8 mouse cellular contexts compared by ENCODE assay signal in the genomic region with DNA sequence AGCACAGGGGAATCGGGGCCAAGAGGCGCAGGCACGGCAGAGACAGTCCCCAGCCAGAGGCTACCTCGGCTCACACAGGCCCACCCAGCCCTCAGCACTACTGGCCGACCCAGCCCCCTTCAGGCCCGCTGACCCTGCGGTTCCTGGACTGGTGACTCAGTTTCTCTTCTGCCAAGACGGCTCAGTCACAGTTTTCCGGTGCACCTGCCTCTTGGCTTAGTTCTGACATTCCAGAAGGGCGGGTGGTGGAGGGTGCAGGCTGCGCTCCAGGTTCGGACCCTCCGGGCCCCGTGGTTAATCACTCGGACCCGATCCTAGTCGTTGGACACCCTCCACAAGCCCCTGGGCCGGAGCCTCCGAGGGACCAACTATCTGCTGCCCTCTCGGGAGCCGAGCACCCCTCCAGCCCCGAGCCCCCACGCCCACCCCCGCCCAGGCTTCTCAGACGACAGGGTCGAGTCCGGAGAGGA. TPM values are rescaled to one million over a fixed set of nuclear protein-coding genes. Genes with fewer than 3 reads are reported as not detected.
A peak's percentile ranks its signal among the peaks of the same experiment; 100 is the strongest.
DNase-seq lines count a peak whose midpoint lies in the region; ATAC-seq and TF ChIP-seq lines count a peak whose summit lies in the region.

No protein-coding gene starts in this region.

- WGBS in kidney, adult 2 months: under 1% methylated on average over 27 of the region's 27 CpGs
- WGBS in kidney, embryonic 14.5 days: 2% methylated on average over 26 of the region's 27 CpGs
- WGBS in midbrain, embryonic 16.5 days: 1% methylated on average over 27 of the region's 27 CpGs

- no peak for TF ChIP-seq RAD21 in MEL (IDR thresholded peaks at IDR 0.05; ENCODE audit: low read depth, low read length)

- H3K36me3 ChIP-seq in kidney, adult 2 months (ENCODE audit: control insufficient read depth, insufficient read depth, low read length): no peaks in the 10 kb centered on the region; the same call in 1 of the 2 replicates
- peaks cover 0 to 27% of the 10 kb centered on the region in 2 experiments; a peak in 3 of 4 replicates for H3K36me3 ChIP-seq in MEL (ENCODE audit: control insufficient read depth in 1 of 2, insufficient read depth in 2 of 2, low read length in 2 of 2)
- peaks cover 33% of the 10 kb centered on the region for H3K36me3 ChIP-seq in kidney, embryonic 14.5 days (ENCODE audit: control insufficient read depth, insufficient read depth, low read length)
- H3K36me3 ChIP-seq in midbrain, embryonic 16.5 days (ENCODE audit: control insufficient read depth, insufficient read depth, low read length): peaks cover 17% of the 10 kb centered on the region

- peak; percentile 59 for ATAC-seq in kidney, embryonic 14.5 days (ENCODE audit: low FRiP score, low TSS enrichment)
- ATAC-seq in midbrain, embryonic 16.5 days: peak; percentile 62
- ATAC-seq in megakaryocyte-erythroid progenitor cell, adult 5-6 weeks (replicated peaks; ENCODE audit: low FRiP score, low TSS enrichment, poor library complexity, severe bottlenecking): no peak

- H3K79me2 ChIP-seq in MEL (ENCODE audit: control insufficient read depth, insufficient read depth, low read length, poor library complexity): peaks cover 19% of the 10 kb centered on the region

- no peak for TF ChIP-seq POLR2A in kidney, adult 2 months (IDR thresholded peaks at IDR 0.05; ENCODE audit: low read depth, low read length)
- no peak for TF ChIP-seq POLR2A in MEL (IDR thresholded peaks at IDR 0.05; ENCODE audit: control insufficient read depth in 1 of 2, insufficient read depth in 1 of 2, low read depth in 1 of 2, low read length in 2 of 2, poor library complexity in 1 of 2)
- TF ChIP-seq POLR2A in embryonic fibroblast, embryonic 13.5 days (IDR thresholded peaks at IDR 0.05; ENCODE audit: low read depth, low read length): no peak

- H3K27ac ChIP-seq in kidney, adult 2 months (ENCODE audit: insufficient read depth, low read depth, low read length): no peak overlapping the region
- H3K27ac ChIP-seq in MEL (ENCODE audit: control insufficient read depth, low read depth, low read length): peak overlapping the region; percentile 98
- H3K27ac ChIP-seq in embryonic fibroblast, embryonic 13.5 days (ENCODE audit: insufficient read depth, low read length): no peak overlapping the region
- peak overlapping the region; percentile 95 for H3K27ac ChIP-seq in kidney, embryonic 14.5 days (ENCODE audit: low read depth, low read length)
- H3K27ac ChIP-seq in midbrain, embryonic 16.5 days (ENCODE audit: low read length): peak overlapping the region; percentile 96

- peak overlapping the region; percentile 62 for H3K4me2 ChIP-seq in kidney, embryonic 14.5 days (replicated peaks; ENCODE audit: low read depth, low read length)
- H3K4me2 ChIP-seq in midbrain, embryonic 16.5 days (ENCODE audit: low read length): peak overlapping the region; percentile 90

- TF ChIP-seq CTCF in kidney, adult 2 months (conservative IDR thresholded peaks at IDR 0.05; ENCODE audit: insufficient read depth, insufficient read length, low read depth, low read length): no peak
- TF ChIP-seq CTCF in MEL (IDR thresholded peaks at IDR 0.05 in 2 of 3, conservative IDR thresholded peaks at IDR 0.05 in 1 of 3; ENCODE audit: control insufficient read depth in 1 of 3, insufficient read depth in 1 of 3, low read depth in 2 of 3, low read length in 3 of 3, poor library complexity in 1 of 3, severe bottlenecking in 1 of 3): no peak
- TF ChIP-seq CTCF in embryonic fibroblast, embryonic 13.5 days (IDR thresholded peaks at IDR 0.05; ENCODE audit: borderline replicate concordance, insufficient read depth, low read length): no peak

- H3K4me1 ChIP-seq in kidney, adult 2 months (ENCODE audit: control insufficient read depth, insufficient read depth, low read length): peaks cover 12% of the 10 kb centered on the region; the same call in 1 of the 2 replicates
- H3K4me1 ChIP-seq in MEL (ENCODE audit: control insufficient read depth in 1 of 2, insufficient read depth in 2 of 2, low read length in 2 of 2): peaks cover 19 to 36% of the 10 kb centered on the region in 2 experiments
- H3K4me1 ChIP-seq in embryonic fibroblast, embryonic 13.5 days (ENCODE audit: control insufficient read depth, insufficient read depth, low read length): peaks cover 2% of the 10 kb centered on the region; the same call in 1 of the 2 replicates
- peaks cover 9% of the 10 kb centered on the region for H3K4me1 ChIP-seq in kidney, embryonic 14.5 days (ENCODE audit: control insufficient read depth, insufficient read depth, low read length)
- H3K4me1 ChIP-seq in midbrain, embryonic 16.5 days (ENCODE audit: control insufficient read depth, insufficient read depth, low read length): peaks cover 18% of the 10 kb centered on the region

- no peak for TF ChIP-seq EP300 in MEL (IDR thresholded peaks at IDR 0.05; ENCODE audit: low read depth in 1 of 2, low read length in 2 of 2)

- peak; percentile 34 for DNase-seq in kidney, adult 2 months
- DNase-seq in kidney, postnatal 10 days: no peak
- no peak for DNase-seq in MEL (ENCODE audit: low read depth, low spot score)
- no peak for DNase-seq in right cerebral cortex, postnatal 10 days (ENCODE audit: low spot score in 2 of 2)

- peak overlapping the region; percentile 84 for H3K4me3 ChIP-seq in kidney, adult 2 months (ENCODE audit: insufficient read depth, low read depth, low read length)
- peak overlapping the region; percentile 89 to 90 for H3K4me3 ChIP-seq in MEL (ENCODE audit: control insufficient read depth in 1 of 2, insufficient read depth in 1 of 2, low read depth in 2 of 2, low read length in 2 of 2)
- peak overlapping the region; percentile 73 for H3K4me3 ChIP-seq in embryonic fibroblast, embryonic 13.5 days (ENCODE audit: insufficient read depth, low read length)
- H3K4me3 ChIP-seq in kidney, embryonic 14.5 days (ENCODE audit: low read length): peak overlapping the region; percentile 95
- peak overlapping the region; percentile 88 for H3K4me3 ChIP-seq in midbrain, embryonic 16.5 days (ENCODE audit: low read depth, low read length)

- peak overlapping the region; percentile 93 for H3K9ac ChIP-seq in MEL (ENCODE audit: control insufficient read depth, low read depth, low read length, poor library complexity, severe bottlenecking)
- peak overlapping the region; percentile 97 for H3K9ac ChIP-seq in kidney, embryonic 14.5 days (ENCODE audit: low read depth, low read length)
- peak overlapping the region; percentile 95 for H3K9ac ChIP-seq in midbrain, embryonic 16.5 days (ENCODE audit: low read depth, low read length)

- no peaks in the 10 kb centered on the region for H3K9me3 ChIP-seq in MEL (replicated peaks; ENCODE audit: insufficient read depth, low read length)
- no peaks in the 10 kb centered on the region for H3K9me3 ChIP-seq in kidney, embryonic 14.5 days (ENCODE audit: control insufficient read depth, low read length)
- H3K9me3 ChIP-seq in midbrain, embryonic 16.5 days (replicated peaks; ENCODE audit: control insufficient read depth, low read length, poor library complexity, severe bottlenecking): no peaks in the 10 kb centered on the region

- H3K27me3 ChIP-seq in kidney, adult 2 months (replicated peaks; ENCODE audit: control insufficient read depth, insufficient read depth, low read length): no peaks in the 10 kb centered on the region
- no peaks in the 10 kb centered on the region for H3K27me3 ChIP-seq in MEL (ENCODE audit: control insufficient read depth in 1 of 2, insufficient read depth in 2 of 2, low read length in 2 of 2)
- H3K27me3 ChIP-seq in kidney, embryonic 14.5 days (ENCODE audit: control insufficient read depth, insufficient read depth, low read length): no peaks in the 10 kb centered on the region
- no peaks in the 10 kb centered on the region for H3K27me3 ChIP-seq in midbrain, embryonic 16.5 days (ENCODE audit: control insufficient read depth, insufficient read depth, low read depth, low read length)

RNA-seq across cellular contexts. Expression of a gene that starts 0.7 kb away (rescaled TPM):
- polyA plus RNA-seq in kidney, adult 2 months (2012; rRNA removed): 62.8 and 71.7 TPM in 2 replicates
- total RNA-seq in MEL (2012; rRNA removed): 11.8 and 13.1 TPM in 2 replicates
- polyA plus RNA-seq in MEL (2012; ENCODE audit: insufficient read depth in 1 of 2, insufficient read length in 2 of 2, low read depth in 1 of 2, low replicate concordance in 2 of 2, missing spikeins in 1 of 2): 10 to 100 TPM in 1 of 2 experiments, not detected in 1; 48.9 TPM
- 27.7 and 31.3 TPM in 2 replicates for polyA plus RNA-seq in embryonic fibroblast, embryonic 13.5 days (2011; ENCODE audit: insufficient read length, low read depth, missing spikeins)
- polyA plus RNA-seq in kidney, embryonic 14.5 days (2014; fragmentation: Nextera tagmentation; extraction: Ambion mirVana): 36.9 and 47.1 TPM in 2 replicates
- 76.8 and 79.6 TPM in 2 replicates for polyA plus RNA-seq in midbrain, embryonic 16.5 days (2015; fragmentation: Nextera tagmentation; extraction: Ambion mirVana)
- total RNA-seq in megakaryocyte-erythroid progenitor cell, adult 5-6 weeks (2014; fragmentation: Nextera tagmentation): 24.8 and 49.2 TPM in 2 replicates
- total RNA-seq in megakaryocyte-erythroid progenitor cell, adult 5-6 weeks (2017): 11.7 and 11.9 TPM in 2 replicates

RNA-seq across cellular contexts. Expression of a gene that starts 11.6 kb away (rescaled TPM):
- polyA plus RNA-seq in kidney, adult 2 months (2012; rRNA removed): 0.35 and 144 TPM in 2 replicates
- total RNA-seq in MEL (2012; rRNA removed): 0.04 and 0.20 TPM in 2 replicates
- under 1 TPM in 1 of 2 experiments, not detected in 1; 0.47 TPM for polyA plus RNA-seq in MEL (2012; ENCODE audit: insufficient read depth in 1 of 2, insufficient read length in 2 of 2, low read depth in 1 of 2, low replicate concordance in 2 of 2, missing spikeins in 1 of 2)
- polyA plus RNA-seq in embryonic fibroblast, embryonic 13.5 days (2011; ENCODE audit: insufficient read length, low read depth, missing spikeins): not detected in 2 replicates
- polyA plus RNA-seq in kidney, embryonic 14.5 days (2014; fragmentation: Nextera tagmentation; extraction: Ambion mirVana): 1.3 and 1.6 TPM in 2 replicates
- polyA plus RNA-seq in midbrain, embryonic 16.5 days (2015; fragmentation: Nextera tagmentation; extraction: Ambion mirVana): 0.39 and 0.71 TPM in 2 replicates
- total RNA-seq in megakaryocyte-erythroid progenitor cell, adult 5-6 weeks (2014; fragmentation: Nextera tagmentation): 2.3 TPM in 1 of 2 replicates, not detected in the other
- 0.15 and 0.61 TPM in 2 replicates for total RNA-seq in megakaryocyte-erythroid progenitor cell, adult 5-6 weeks (2017)

RNA-seq across cellular contexts. Expression of a gene that starts 12.6 kb away (rescaled TPM):
- polyA plus RNA-seq in kidney, adult 2 months (2012; rRNA removed): 219 and 227 TPM in 2 replicates
- total RNA-seq in MEL (2012; rRNA removed): 224 and 244 TPM in 2 replicates
- 100 to 1,000 TPM in 1 of 2 experiments, not detected in 1; 397 TPM for polyA plus RNA-seq in MEL (2012; ENCODE audit: insufficient read depth in 1 of 2, insufficient read length in 2 of 2, low read depth in 1 of 2, low replicate concordance in 2 of 2, missing spikeins in 1 of 2)
- polyA plus RNA-seq in embryonic fibroblast, embryonic 13.5 days (2011; ENCODE audit: insufficient read length, low read depth, missing spikeins): 71.4 and 77.9 TPM in 2 replicates
- polyA plus RNA-seq in kidney, embryonic 14.5 days (2014; fragmentation: Nextera tagmentation; extraction: Ambion mirVana): 145 and 159 TPM in 2 replicates
- polyA plus RNA-seq in midbrain, embryonic 16.5 days (2015; fragmentation: Nextera tagmentation; extraction: Ambion mirVana): 121 and 127 TPM in 2 replicates
- total RNA-seq in megakaryocyte-erythroid progenitor cell, adult 5-6 weeks (2014; fragmentation: Nextera tagmentation): 128 and 168 TPM in 2 replicates
- total RNA-seq in megakaryocyte-erythroid progenitor cell, adult 5-6 weeks (2017): 92.9 and 141 TPM in 2 replicates

RNA-seq across cellular contexts. Expression of a gene that starts 28.7 kb away (rescaled TPM):
- polyA plus RNA-seq in kidney, adult 2 months (2012; rRNA removed): 70.6 and 90.5 TPM in 2 replicates
- 40.8 and 52.1 TPM in 2 replicates for total RNA-seq in MEL (2012; rRNA removed)
- 100 to 1,000 TPM; 218 to 821 TPM for polyA plus RNA-seq in MEL (2012; ENCODE audit: insufficient read depth in 1 of 2, insufficient read length in 2 of 2, low read depth in 1 of 2, low replicate concordance in 2 of 2, missing spikeins in 1 of 2)
- 131 and 149 TPM in 2 replicates for polyA plus RNA-seq in embryonic fibroblast, embryonic 13.5 days (2011; ENCODE audit: insufficient read length, low read depth, missing spikeins)
- polyA plus RNA-seq in kidney, embryonic 14.5 days (2014; fragmentation: Nextera tagmentation; extraction: Ambion mirVana): 39.9 and 59.7 TPM in 2 replicates
- polyA plus RNA-seq in midbrain, embryonic 16.5 days (2015; fragmentation: Nextera tagmentation; extraction: Ambion mirVana): 66.9 and 68.8 TPM in 2 replicates
- 162 and 199 TPM in 2 replicates for total RNA-seq in megakaryocyte-erythroid progenitor cell, adult 5-6 weeks (2014; fragmentation: Nextera tagmentation)
- total RNA-seq in megakaryocyte-erythroid progenitor cell, adult 5-6 weeks (2017): 28.4 and 42.7 TPM in 2 replicates

RNA-seq across cellular contexts. Expression of a gene that starts 46.0 kb away (rescaled TPM):
- 24.7 and 25.7 TPM in 2 replicates for polyA plus RNA-seq in kidney, adult 2 months (2012; rRNA removed)
- 12.9 and 15.2 TPM in 2 replicates for total RNA-seq in MEL (2012; rRNA removed)
- polyA plus RNA-seq in MEL (2012; ENCODE audit: insufficient read depth in 1 of 2, insufficient read length in 2 of 2, low read depth in 1 of 2, low replicate concordance in 2 of 2, missing spikeins in 1 of 2): 10 to 100 TPM in 1 of 2 experiments, not detected in 1; 16.2 TPM
- 13.3 and 20.6 TPM in 2 replicates for polyA plus RNA-seq in embryonic fibroblast, embryonic 13.5 days (2011; ENCODE audit: insufficient read length, low read depth, missing spikeins)
- polyA plus RNA-seq in kidney, embryonic 14.5 days (2014; fragmentation: Nextera tagmentation; extraction: Ambion mirVana): 24.8 and 30.5 TPM in 2 replicates
- polyA plus RNA-seq in midbrain, embryonic 16.5 days (2015; fragmentation: Nextera tagmentation; extraction: Ambion mirVana): 22.9 and 23.8 TPM in 2 replicates
- total RNA-seq in megakaryocyte-erythroid progenitor cell, adult 5-6 weeks (2014; fragmentation: Nextera tagmentation): 10.2 and 13.9 TPM in 2 replicates
- 11.5 and 14.0 TPM in 2 replicates for total RNA-seq in megakaryocyte-erythroid progenitor cell, adult 5-6 weeks (2017)

Comparison
In these comparisons a context has a peak if more than half of its experiments do, and no peak if none do; other contexts are left out.
1. H3K27ac ChIP-seq: peak in MEL (single experiment), kidney, embryonic 14.5 days (single experiment) and midbrain, embryonic 16.5 days (single experiment); none in kidney, adult 2 months (single experiment) and embryonic fibroblast, embryonic 13.5 days (single experiment).
2. Peak in every context shown above with its lines, with median percentiles within 50 percentile points of each other: H3K4me3 ChIP-seq and H3K9ac ChIP-seq.